Comparison of ENCODE assay signal across 13 mouse cellular contexts in the genomic region with DNA sequence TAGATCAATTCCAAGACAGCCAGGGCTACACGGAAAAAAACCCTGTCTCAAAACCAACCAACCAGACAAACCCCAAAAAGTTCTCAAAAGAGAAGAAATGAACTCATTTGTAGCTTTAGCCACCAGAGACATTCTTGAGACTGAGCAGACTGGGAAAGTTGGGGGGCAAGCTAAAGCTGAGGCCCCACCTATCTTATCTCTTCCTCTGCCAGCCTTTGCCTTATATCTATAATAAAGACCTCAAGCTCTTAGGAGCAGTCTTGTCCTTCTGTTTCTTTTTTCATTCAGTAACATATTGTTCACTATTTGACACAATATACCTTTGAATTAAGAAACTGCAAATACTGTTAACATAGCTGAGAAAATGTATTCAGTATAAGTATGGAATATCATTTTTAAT.
"Had no signal": no experiment of that assay in that cellular context is flagged by ENCODE, and none has a peak within 500 bp of the region (broad histone marks: within the 10 kb centered on the region; RNA-seq: fewer than 3 reads in every experiment).

No protein-coding gene starts in this region.

- DNase-seq: kidney, adult 8-10 months; layer of hippocampus, adult 9-11 months; left cerebral cortex, postnatal 4 days; lung, adult 18-20 months; lung, postnatal 36 days; thymus, adult 2 months; thymus, postnatal 25 days had no signal

- H3K27ac ChIP-seq: limb, embryonic 13.5 days; midbrain, embryonic 15.5 days; neural tube, embryonic 12.5 days; stomach, embryonic 15.5 days had no signal

- H3K4me2 ChIP-seq: limb, embryonic 13.5 days; midbrain, embryonic 11.5 days; midbrain, embryonic 15.5 days; neural tube, embryonic 12.5 days; stomach, embryonic 15.5 days had no signal

- H3K36me3 ChIP-seq: limb, embryonic 13.5 days; midbrain, embryonic 15.5 days; neural tube, embryonic 12.5 days; stomach, embryonic 15.5 days had no signal

- H3K4me1 ChIP-seq: midbrain, embryonic 15.5 days had no signal

- H3K9ac ChIP-seq: limb, embryonic 13.5 days; midbrain, embryonic 15.5 days; neural tube, embryonic 12.5 days; stomach, embryonic 15.5 days had no signal

- H3K4me3 ChIP-seq: limb, embryonic 13.5 days; midbrain, embryonic 15.5 days; neural tube, embryonic 12.5 days; stomach, embryonic 15.5 days had no signal

- H3K9me3 ChIP-seq: limb, embryonic 13.5 days; midbrain, embryonic 15.5 days; neural tube, embryonic 12.5 days; stomach, embryonic 15.5 days had no signal

- ATAC-seq: intestine, embryonic 16.5 days; midbrain, embryonic 15.5 days had no signal

- H3K27me3 ChIP-seq: limb, embryonic 13.5 days; midbrain, embryonic 15.5 days; neural tube, embryonic 12.5 days; stomach, embryonic 15.5 days had no signal
